32 mouse cellular contexts compared by ENCODE assay signal in the genomic region with DNA sequence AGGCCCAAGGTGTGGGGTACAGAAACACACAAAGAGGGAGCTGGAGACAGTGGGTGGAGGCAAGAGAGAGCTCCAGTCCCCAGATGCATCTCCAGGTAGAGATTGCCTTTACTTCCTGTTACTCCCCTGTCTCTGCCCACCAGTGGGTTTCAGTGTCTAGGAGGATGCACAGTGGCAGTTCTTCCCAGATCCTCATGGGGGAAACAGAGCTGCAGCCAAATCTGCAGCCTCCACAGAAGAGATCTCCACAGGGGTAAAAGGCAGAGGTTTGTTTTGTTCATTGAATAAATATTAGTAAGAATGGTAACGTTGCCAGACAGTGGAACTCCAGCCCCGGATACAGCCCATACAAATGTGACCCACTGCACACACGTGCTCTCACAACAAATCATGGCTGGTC. TPM values are rescaled to one million over a fixed set of nuclear protein-coding genes. Genes with fewer than 3 reads are reported as not detected.
DNase-seq lines count a peak whose midpoint lies in the region; ATAC-seq and TF ChIP-seq lines count a peak whose summit lies in the region.
"Had no signal": no experiment of that assay in that cellular context is flagged by ENCODE, and none has a peak within 500 bp of the region (broad histone marks: within the 10 kb centered on the region; RNA-seq: fewer than 3 reads in every experiment).

No protein-coding gene starts in this region.

- DNase-seq in kidney, postnatal 0 days (ENCODE audit: low spot score), result no peak
- DNase-seq in lung, postnatal 0 days (ENCODE audit: low spot score), result no peak
- DNase-seq in lung, postnatal 36 days, result no peak
- DNase-seq in stomach, postnatal 0 days (ENCODE audit: low spot score), result no peak
- DNase-seq: adrenal gland, adult 2 months; B cell, adult 2 months; cerebellum, adult 9-10 months; cerebellum, postnatal 36 days; gastrocnemius, postnatal 25 days; heart, adult 11 months; kidney, adult 8-10 months; kidney, postnatal 14 days; left cerebral cortex, postnatal 4 days; liver, postnatal 0 days; right cerebral cortex, postnatal 4 days; thymus, postnatal 4 days had no signal

- no peak overlapping the region for H3K4me2 ChIP-seq in kidney, postnatal 0 days (ENCODE audit: low read length)
- H3K4me2 ChIP-seq in kidney, embryonic 14.5 days (replicated peaks; ENCODE audit: low read depth, low read length), result no peak overlapping the region
- H3K4me2 ChIP-seq in lung, postnatal 0 days (replicated peaks; ENCODE audit: low read depth, low read length), result no peak overlapping the region
- no peak overlapping the region for H3K4me2 ChIP-seq in intestine, postnatal 0 days (replicated peaks; ENCODE audit: low read depth)
- no peak overlapping the region for H3K4me2 ChIP-seq in stomach, postnatal 0 days (replicated peaks; ENCODE audit: low read depth)
- H3K4me2 ChIP-seq: heart, embryonic 15.5 days; liver, embryonic 12.5 days; neural tube, embryonic 13.5 days had no signal

- peaks cover 15% of the 10 kb centered on the region; the same call in 1 of the 2 replicates for H3K36me3 ChIP-seq in kidney, postnatal 0 days (ENCODE audit: insufficient read depth, low read length)
- no peaks in the 10 kb centered on the region for H3K36me3 ChIP-seq in kidney, embryonic 14.5 days (ENCODE audit: control insufficient read depth, insufficient read depth, low read length)
- 0 out of 2 replicates have a peak, but pooled peaks cover 6% of the 10 kb centered on the region for H3K36me3 ChIP-seq in lung, postnatal 0 days (ENCODE audit: insufficient read depth, low read length)
- H3K36me3 ChIP-seq in intestine, postnatal 0 days (ENCODE audit: control insufficient read depth, insufficient read depth), result peaks cover 8% of the 10 kb centered on the region; the same call in 1 of the 2 replicates
- H3K36me3 ChIP-seq in stomach, postnatal 0 days (ENCODE audit: control insufficient read depth, insufficient read depth, low read length), result 0 out of 2 replicates have a peak, but pooled peaks cover 2% of the 10 kb centered on the region

- H3K9me3 ChIP-seq in kidney, postnatal 0 days (replicated peaks; ENCODE audit: low read length), result no peaks in the 10 kb centered on the region
- no peaks in the 10 kb centered on the region for H3K9me3 ChIP-seq in kidney, embryonic 14.5 days (ENCODE audit: control insufficient read depth, low read length)
- no peaks in the 10 kb centered on the region for H3K9me3 ChIP-seq in lung, postnatal 0 days (ENCODE audit: low read length)
- H3K9me3 ChIP-seq in intestine, postnatal 0 days (ENCODE audit: control insufficient read depth), result no peaks in the 10 kb centered on the region
- H3K9me3 ChIP-seq in stomach, postnatal 0 days (ENCODE audit: control insufficient read depth, low read length), result no peaks in the 10 kb centered on the region
- H3K9me3 ChIP-seq: heart, embryonic 10.5 days; heart, embryonic 15.5 days; liver, embryonic 12.5 days; neural tube, embryonic 13.5 days had no signal

- H3K4me3 ChIP-seq in kidney, postnatal 0 days (replicated peaks; ENCODE audit: low read depth, low read length), result no peak overlapping the region
- H3K4me3 ChIP-seq in kidney, embryonic 14.5 days (ENCODE audit: low read length), result no peak overlapping the region
- no peak overlapping the region for H3K4me3 ChIP-seq in lung, postnatal 0 days (ENCODE audit: low read depth, low read length)
- no peak overlapping the region for H3K4me3 ChIP-seq in intestine, postnatal 0 days (ENCODE audit: low read depth, low read length)
- H3K4me3 ChIP-seq in stomach, postnatal 0 days (ENCODE audit: low read depth, low read length), result no peak overlapping the region
- H3K4me3 ChIP-seq: heart, embryonic 10.5 days; heart, embryonic 15.5 days; liver, embryonic 12.5 days; neural tube, embryonic 13.5 days had no signal

- TF ChIP-seq EP300 in lung, postnatal 0 days (IDR thresholded peaks at IDR 0.05), result no peak
- TF ChIP-seq EP300 in stomach, postnatal 0 days (optimal IDR thresholded peaks at IDR 0.05), result no peak

- WGBS in kidney, postnatal 0 days, result 87% methylated on average over 3 of the region's 3 CpGs
- WGBS in kidney, embryonic 14.5 days, result 89% methylated on average over 3 of the region's 3 CpGs
- 47% methylated on average over 3 of the region's 3 CpGs for WGBS in lung, postnatal 0 days
- 51% methylated on average over 3 of the region's 3 CpGs for WGBS in intestine, postnatal 0 days
- 18% methylated on average over 3 of the region's 3 CpGs for WGBS in stomach, postnatal 0 days

- H3K9ac ChIP-seq in kidney, postnatal 0 days (ENCODE audit: low read depth, low read length), result no peak overlapping the region
- H3K9ac ChIP-seq in kidney, embryonic 14.5 days (ENCODE audit: low read depth, low read length), result no peak overlapping the region
- no peak overlapping the region for H3K9ac ChIP-seq in lung, postnatal 0 days (replicated peaks; ENCODE audit: low read depth)
- no peak overlapping the region for H3K9ac ChIP-seq in intestine, postnatal 0 days (ENCODE audit: low read depth, low read length)
- H3K9ac ChIP-seq in stomach, postnatal 0 days (ENCODE audit: low read length), result no peak overlapping the region
- H3K9ac ChIP-seq: heart, embryonic 15.5 days; liver, embryonic 12.5 days; liver, postnatal 0 days; neural tube, embryonic 13.5 days had no signal

- ATAC-seq in kidney, postnatal 0 days (replicated peaks; ENCODE audit: low FRiP score, low read depth), result no peak
- ATAC-seq in kidney, embryonic 14.5 days (ENCODE audit: low FRiP score, low TSS enrichment), result no peak
- no peak for ATAC-seq in lung, postnatal 0 days
- no peak for ATAC-seq in intestine, postnatal 0 days
- ATAC-seq in stomach, postnatal 0 days (ENCODE audit: low FRiP score, low TSS enrichment), result no peak; the same call in 1 of the 2 replicates
- ATAC-seq: activated CD4-positive, CD25-positive, alpha-beta regulatory T cell, adult 4 months; forebrain, embryonic 14.5 days; inflammation-experienced regulatory T-cells, adult 6 months; liver, embryonic 12.5 days; liver, postnatal 0 days had no signal

- no peak overlapping the region for H3K27ac ChIP-seq in kidney, postnatal 0 days
- no peak overlapping the region for H3K27ac ChIP-seq in kidney, embryonic 14.5 days (ENCODE audit: low read depth, low read length)
- H3K27ac ChIP-seq in lung, postnatal 0 days (ENCODE audit: low read length), result no peak overlapping the region
- H3K27ac ChIP-seq in intestine, postnatal 0 days (ENCODE audit: low read depth, low read length), result no peak overlapping the region
- H3K27ac ChIP-seq in stomach, postnatal 0 days (replicated peaks), result no peak overlapping the region
- H3K27ac ChIP-seq: heart, embryonic 10.5 days; heart, embryonic 15.5 days; liver, embryonic 12.5 days; neural tube, embryonic 13.5 days had no signal

- no peaks in the 10 kb centered on the region for H3K27me3 ChIP-seq in kidney, postnatal 0 days (ENCODE audit: insufficient read depth, low read length)
- H3K27me3 ChIP-seq in kidney, embryonic 14.5 days (ENCODE audit: control insufficient read depth, insufficient read depth, low read length), result no peaks in the 10 kb centered on the region
- no peaks in the 10 kb centered on the region for H3K27me3 ChIP-seq in lung, postnatal 0 days (replicated peaks; ENCODE audit: insufficient read depth, low read length)
- H3K27me3 ChIP-seq in intestine, postnatal 0 days (replicated peaks; ENCODE audit: control insufficient read depth, insufficient read depth, low read length), result no peaks in the 10 kb centered on the region
- no peaks in the 10 kb centered on the region for H3K27me3 ChIP-seq in stomach, postnatal 0 days (ENCODE audit: control insufficient read depth, insufficient read depth, low read length)
- H3K27me3 ChIP-seq: heart, embryonic 15.5 days; liver, embryonic 12.5 days; neural tube, embryonic 13.5 days had no signal

- peak; percentile 19; the same call in 1 of the 2 replicates for TF ChIP-seq CTCF in kidney, postnatal 0 days (IDR thresholded peaks at IDR 0.05; ENCODE audit: low read depth)
- peak; percentile 26; the same call in 1 of the 2 replicates for TF ChIP-seq CTCF in lung, postnatal 0 days (IDR thresholded peaks at IDR 0.05)
- peak; percentile 52 for TF ChIP-seq CTCF in intestine, postnatal 0 days (IDR thresholded peaks at IDR 0.05; ENCODE audit: low read depth)
- TF ChIP-seq CTCF in stomach, postnatal 0 days (IDR thresholded peaks at IDR 0.05; ENCODE audit: low read depth), result peak; percentile 58

- H3K4me1 ChIP-seq in kidney, postnatal 0 days (replicated peaks; ENCODE audit: insufficient read depth, low read length), result no peaks in the 10 kb centered on the region
- H3K4me1 ChIP-seq in kidney, embryonic 14.5 days (ENCODE audit: control insufficient read depth, insufficient read depth, low read length), result no peaks in the 10 kb centered on the region
- H3K4me1 ChIP-seq in lung, postnatal 0 days (ENCODE audit: insufficient read depth, low read depth, low read length), result no peaks in the 10 kb centered on the region
- no peaks in the 10 kb centered on the region for H3K4me1 ChIP-seq in intestine, postnatal 0 days (replicated peaks; ENCODE audit: control insufficient read depth, insufficient read depth, low read length)
- no peaks in the 10 kb centered on the region for H3K4me1 ChIP-seq in stomach, postnatal 0 days (replicated peaks; ENCODE audit: control insufficient read depth, insufficient read depth)

RNA-seq across cellular contexts. Expression of gene Zfp775, which starts 8.8 kb away (rescaled TPM):
- polyA plus RNA-seq in kidney, postnatal 0 days (2015; fragmentation: Nextera tagmentation; extraction: Ambion mirVana), result 6.4 and 7.7 TPM in 2 replicates
- 5.7 and 6.6 TPM in 2 replicates for polyA plus RNA-seq in kidney, embryonic 14.5 days (2014; fragmentation: Nextera tagmentation; extraction: Ambion mirVana)
- 5.3 and 6.2 TPM in 2 replicates for polyA plus RNA-seq in lung, postnatal 0 days (2015; fragmentation: Nextera tagmentation; extraction: Ambion mirVana)
- polyA plus RNA-seq in intestine, postnatal 0 days (2015; fragmentation: Nextera tagmentation; extraction: Ambion mirVana), result 2.2 TPM in 2 replicates
- 2.2 and 2.8 TPM in 2 replicates for polyA plus RNA-seq in stomach, postnatal 0 days (2015; fragmentation: Nextera tagmentation; extraction: Ambion mirVana)

RNA-seq across cellular contexts. Expression of gene AI854703, which starts 15.9 kb away (rescaled TPM):
- 7.1 and 7.9 TPM in 2 replicates for polyA plus RNA-seq in kidney, postnatal 0 days (2015; fragmentation: Nextera tagmentation; extraction: Ambion mirVana)
- 0.90 and 1.4 TPM in 2 replicates for polyA plus RNA-seq in kidney, embryonic 14.5 days (2014; fragmentation: Nextera tagmentation; extraction: Ambion mirVana)
- 0.30 and 0.49 TPM in 2 replicates for polyA plus RNA-seq in lung, postnatal 0 days (2015; fragmentation: Nextera tagmentation; extraction: Ambion mirVana)
- polyA plus RNA-seq in intestine, postnatal 0 days (2015; fragmentation: Nextera tagmentation; extraction: Ambion mirVana), result 0.55 and 0.63 TPM in 2 replicates
- 0.76 TPM in 2 replicates for polyA plus RNA-seq in stomach, postnatal 0 days (2015; fragmentation: Nextera tagmentation; extraction: Ambion mirVana)

RNA-seq across cellular contexts. Expression of gene Gm44965, which starts 16.9 kb away (rescaled TPM):
- not detected in 2 replicates for polyA plus RNA-seq in kidney, postnatal 0 days (2015; fragmentation: Nextera tagmentation; extraction: Ambion mirVana)
- 0.77 TPM in 1 of 2 replicates, not detected in the other for polyA plus RNA-seq in kidney, embryonic 14.5 days (2014; fragmentation: Nextera tagmentation; extraction: Ambion mirVana)
- not detected in 2 replicates for polyA plus RNA-seq in lung, postnatal 0 days (2015; fragmentation: Nextera tagmentation; extraction: Ambion mirVana)
- polyA plus RNA-seq in intestine, postnatal 0 days (2015; fragmentation: Nextera tagmentation; extraction: Ambion mirVana), result not detected in 2 replicates
- polyA plus RNA-seq in stomach, postnatal 0 days (2015; fragmentation: Nextera tagmentation; extraction: Ambion mirVana), result not detected in 2 replicates
- polyA plus RNA-seq: activated CD4-positive, CD25-positive, alpha-beta regulatory T cell, adult 4 months; adrenal gland, adult 2 months; embryonic facial prominence, embryonic 11.5 days; forebrain, embryonic 14.5 days; frontal cortex, adult 2 months; heart, embryonic 15.5 days; hindbrain, embryonic 11.5 days; limb, embryonic 14.5 days; liver, embryonic 12.5 days; liver, postnatal 0 days; neural tube, embryonic 13.5 days; spleen, adult 2 months; testis, adult 2 months; thymus, postnatal 0 days had no signal

RNA-seq across cellular contexts. Expression of gene Repin1, which starts 17.0 kb away (rescaled TPM):
- 37.4 and 43.5 TPM in 2 replicates for polyA plus RNA-seq in kidney, postnatal 0 days (2015; fragmentation: Nextera tagmentation; extraction: Ambion mirVana)
- 32.6 and 47.0 TPM in 2 replicates for polyA plus RNA-seq in kidney, embryonic 14.5 days (2014; fragmentation: Nextera tagmentation; extraction: Ambion mirVana)
- polyA plus RNA-seq in lung, postnatal 0 days (2015; fragmentation: Nextera tagmentation; extraction: Ambion mirVana), result 15.2 and 15.5 TPM in 2 replicates
- polyA plus RNA-seq in intestine, postnatal 0 days (2015; fragmentation: Nextera tagmentation; extraction: Ambion mirVana), result 11.3 and 12.0 TPM in 2 replicates
- 11.6 and 12.9 TPM in 2 replicates for polyA plus RNA-seq in stomach, postnatal 0 days (2015; fragmentation: Nextera tagmentation; extraction: Ambion mirVana)

RNA-seq across cellular contexts. Expression of gene Gm45021, which starts 21.2 kb away (rescaled TPM):
- polyA plus RNA-seq in kidney, postnatal 0 days (2015; fragmentation: Nextera tagmentation; extraction: Ambion mirVana), result 0.38 TPM in 1 of 2 replicates, not detected in the other
- polyA plus RNA-seq in kidney, embryonic 14.5 days (2014; fragmentation: Nextera tagmentation; extraction: Ambion mirVana), result not detected in 2 replicates
- not detected in 2 replicates for polyA plus RNA-seq in lung, postnatal 0 days (2015; fragmentation: Nextera tagmentation; extraction: Ambion mirVana)
- not detected in 2 replicates for polyA plus RNA-seq in intestine, postnatal 0 days (2015; fragmentation: Nextera tagmentation; extraction: Ambion mirVana)
- polyA plus RNA-seq in stomach, postnatal 0 days (2015; fragmentation: Nextera tagmentation; extraction: Ambion mirVana), result not detected in 2 replicates
- polyA plus RNA-seq: activated CD4-positive, CD25-positive, alpha-beta regulatory T cell, adult 4 months; adrenal gland, adult 2 months; embryonic facial prominence, embryonic 11.5 days; forebrain, embryonic 14.5 days; frontal cortex, adult 2 months; heart, embryonic 10.5 days; heart, embryonic 15.5 days; hindbrain, embryonic 11.5 days; inflammation-experienced regulatory T-cells, adult 6 months; liver, embryonic 12.5 days; liver, postnatal 0 days; neural tube, embryonic 13.5 days; spleen, adult 2 months; testis, adult 2 months had no signal
